Comparison of ENCODE assay signal across 1 mouse cellular context in the genomic region with DNA sequence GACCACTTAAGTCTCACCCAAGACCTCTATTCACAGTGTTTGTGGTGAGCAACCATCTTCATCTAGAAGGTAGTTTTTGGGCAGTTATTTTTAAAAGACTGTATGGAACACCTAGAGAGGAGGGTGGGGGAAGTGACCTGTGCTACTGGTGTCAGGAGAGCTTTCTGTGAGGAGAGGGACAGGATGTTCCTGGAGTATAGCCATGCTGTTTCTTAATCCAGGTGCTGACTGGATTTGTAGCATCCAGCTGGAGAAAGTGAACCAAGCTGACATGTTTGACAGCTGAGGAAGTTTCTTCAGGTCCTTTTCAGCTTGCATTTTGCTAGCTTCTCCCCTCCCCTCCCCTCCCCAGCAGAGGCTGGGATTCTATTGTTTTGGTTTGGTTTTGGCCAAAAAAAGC.
A peak's percentile ranks its signal among the peaks of the same experiment; 100 is the strongest.
TF ChIP-seq lines count a peak whose summit lies in the region.

No protein-coding gene starts in this region.

TF ChIP-seq in CH12.LX, 34 proteins besides CTCF, POLR2A, EP300 and RAD21:
- TF ChIP-seq POLR2AphosphoS2 (IDR thresholded peaks at IDR 0.05; ENCODE audit: low read depth, low read length) (peak; percentile 44; the same call in 1 of the 2 replicates), TCF12 (IDR thresholded peaks at IDR 0.05; ENCODE audit: low read depth, low read length) (no peak), GABPA (IDR thresholded peaks at IDR 0.05; ENCODE audit: insufficient replicate concordance, low read depth, low read length) (no peak), MXI1 (IDR thresholded peaks at IDR 0.05; ENCODE audit: low read depth, low read length) (no peak)
